Mouse (Mus musculus): ENCODE measurements at regions not wholly inside any gene's neighbourhood (a gene's known extent, or its start where the extent isn't known, plus 50 kb on each side); places are given as distances from the start of the nearest gene placed in this dataset.

- no peak for TF ChIP-seq POLR2A (IDR thresholded peaks at IDR 0.05; ENCODE audit: control insufficient read depth, low read depth, low read length)
- no peak for TF ChIP-seq CTCF (IDR thresholded peaks at IDR 0.05; ENCODE audit: control insufficient read depth, insufficient read depth, insufficient replicate concordance, low read depth, low read length)
Observed at GRCm38 (mm10) chr6:52085932-52086643, 72.0 kb downstream of the Hoxa1 start.
